Mouse (Mus musculus) yolk sac, embryonic 10.5 days (tissue): ENCODE measurements around the gene Adora2b.
"Not testable (repeated sequence)": the region's sequence is repeated elsewhere in the genome, so short reads cannot be mapped to it uniquely, and the experiment has no call there.

Experiments
- DNase-seq: peaks from one replicate; pipeline ENCODE4 v3.0.0-alpha.2; 2017; ENCODE audit warnings: low spot score

Adora2b gene

DNA sequence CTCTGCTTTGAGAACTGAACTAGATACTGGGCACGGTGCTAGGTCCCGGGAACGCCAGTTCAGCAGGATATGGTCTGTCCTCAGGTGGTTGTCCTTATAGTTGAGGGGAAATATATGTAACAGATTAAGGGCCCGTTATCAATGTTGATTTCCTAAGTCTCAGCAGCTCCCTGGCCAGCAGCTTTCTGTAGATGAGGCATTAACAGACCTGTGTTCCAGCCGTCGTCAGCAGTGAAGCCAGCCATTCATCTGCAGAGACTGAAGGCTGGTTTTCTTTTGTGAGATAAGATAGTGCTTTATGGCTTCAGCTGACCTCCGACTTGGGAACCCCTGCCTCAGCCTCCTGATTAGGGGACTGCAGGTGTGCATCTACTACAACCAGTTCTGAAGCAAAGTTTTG is 15.2 kb downstream of the Adora2b start:
- DNase-seq, result peak; percentile 68

DNA sequence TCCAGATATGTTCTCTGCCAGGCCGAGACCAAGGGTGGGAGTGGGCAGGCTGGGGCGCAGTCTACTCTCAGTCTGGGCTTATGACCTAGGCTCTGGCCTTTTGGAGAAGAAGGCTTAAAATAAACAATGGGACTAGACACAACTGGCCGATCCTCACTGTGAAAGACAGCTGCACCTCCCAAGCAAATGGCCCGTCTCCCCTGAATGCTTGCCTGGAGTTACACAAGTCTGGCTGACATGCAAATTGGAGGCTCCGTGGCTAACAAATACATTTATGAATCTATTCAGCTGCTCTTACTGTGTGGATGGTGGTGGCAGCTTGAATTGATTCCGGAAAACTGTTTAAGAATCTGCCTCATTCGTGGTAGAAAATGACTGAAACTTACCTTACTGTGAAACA is 16.9 kb downstream of the Adora2b start:
- DNase-seq, result no peak

DNA sequence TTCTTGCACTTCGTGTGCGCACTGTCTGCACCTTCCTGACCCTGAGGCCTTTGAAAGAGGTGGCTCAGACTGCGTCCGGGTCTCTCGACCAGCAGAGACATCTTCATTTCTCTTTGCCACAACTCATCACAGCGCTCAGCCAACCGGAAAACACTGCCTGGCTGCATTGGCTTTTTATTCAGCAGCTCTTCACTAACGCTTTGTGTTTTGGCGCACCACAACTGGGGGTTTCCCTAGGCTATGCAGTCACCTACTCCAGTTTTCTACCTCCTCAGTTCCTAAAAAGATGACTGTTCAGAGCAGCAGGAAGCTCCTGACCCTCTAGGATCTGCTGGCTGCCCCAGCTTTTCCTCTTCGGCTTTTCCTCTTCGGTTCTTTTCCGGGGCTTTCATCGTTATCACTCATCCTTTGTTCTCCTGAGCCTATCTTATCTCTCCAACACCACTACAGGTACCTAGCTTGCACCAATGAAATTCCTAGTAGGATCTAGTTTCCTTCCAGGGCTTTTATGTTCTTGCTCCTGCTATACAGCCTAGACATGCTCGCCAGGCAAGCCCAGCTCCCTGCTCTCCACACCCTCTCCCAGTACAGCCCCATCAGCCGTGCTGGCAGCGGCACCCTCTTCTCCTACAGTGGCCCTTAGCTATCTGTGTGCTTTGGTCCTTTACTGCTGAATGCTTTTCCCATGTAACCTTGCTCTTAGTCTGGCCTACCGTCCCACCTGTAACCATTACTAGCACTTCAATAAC is 17.9 kb downstream of the Adora2b start:
- DNase-seq, result no peak

GRCm38 (mm10) chr11:62268381-62268780 is 19.6 kb downstream of the Adora2b start:
- no peak for DNase-seq

- no peak for DNase-seq
Measured at GRCm38 (mm10) chr11:62269097-62269496, 20.3 kb downstream of the Adora2b start.

DNA sequence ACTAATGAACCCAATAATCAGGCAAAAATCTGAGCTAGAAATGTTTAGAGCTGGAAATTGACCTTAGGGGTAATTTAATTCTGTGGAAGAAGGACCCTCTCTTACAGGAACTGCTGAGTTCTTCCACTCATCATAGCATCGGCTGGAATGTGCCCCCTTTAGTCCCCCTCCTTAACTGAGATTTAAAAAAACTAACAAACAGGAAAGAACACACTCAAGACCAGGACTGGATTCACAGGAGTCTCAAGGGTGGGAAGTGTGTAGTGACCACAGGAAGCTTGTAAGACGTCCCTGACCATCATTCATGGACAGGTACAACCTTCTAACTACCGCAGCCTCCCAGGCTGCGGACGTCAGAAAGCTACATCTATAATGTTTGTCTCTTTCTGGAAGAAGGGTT is 22.1 kb downstream of the Adora2b start:
- no peak for DNase-seq

DNA sequence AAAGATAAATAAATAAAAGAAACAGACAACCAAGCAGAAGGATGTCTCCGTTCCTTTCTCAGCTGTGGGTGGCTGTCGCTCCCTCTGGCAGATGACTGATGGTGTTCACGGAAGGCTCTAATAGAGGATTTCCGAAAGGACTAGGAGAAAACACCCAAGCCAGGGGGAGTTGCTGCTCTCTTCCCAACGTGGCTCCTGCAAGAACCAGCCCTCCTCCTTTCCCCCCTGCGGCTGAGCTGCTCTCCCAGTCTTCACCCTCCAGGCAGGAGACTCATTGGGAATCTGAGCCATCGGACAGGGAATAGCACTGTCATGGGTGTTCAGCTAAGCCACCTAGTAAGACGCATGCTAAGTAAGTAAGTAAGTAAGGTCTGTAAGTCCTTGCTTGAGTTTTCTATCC is 28.3 kb downstream of the Adora2b start:
- DNase-seq, result no peak

- DNase-seq, result peak; percentile 72
Measured at GRCm38 (mm10) chr11:62278027-62278426, 29.2 kb downstream of the Adora2b start.

DNA sequence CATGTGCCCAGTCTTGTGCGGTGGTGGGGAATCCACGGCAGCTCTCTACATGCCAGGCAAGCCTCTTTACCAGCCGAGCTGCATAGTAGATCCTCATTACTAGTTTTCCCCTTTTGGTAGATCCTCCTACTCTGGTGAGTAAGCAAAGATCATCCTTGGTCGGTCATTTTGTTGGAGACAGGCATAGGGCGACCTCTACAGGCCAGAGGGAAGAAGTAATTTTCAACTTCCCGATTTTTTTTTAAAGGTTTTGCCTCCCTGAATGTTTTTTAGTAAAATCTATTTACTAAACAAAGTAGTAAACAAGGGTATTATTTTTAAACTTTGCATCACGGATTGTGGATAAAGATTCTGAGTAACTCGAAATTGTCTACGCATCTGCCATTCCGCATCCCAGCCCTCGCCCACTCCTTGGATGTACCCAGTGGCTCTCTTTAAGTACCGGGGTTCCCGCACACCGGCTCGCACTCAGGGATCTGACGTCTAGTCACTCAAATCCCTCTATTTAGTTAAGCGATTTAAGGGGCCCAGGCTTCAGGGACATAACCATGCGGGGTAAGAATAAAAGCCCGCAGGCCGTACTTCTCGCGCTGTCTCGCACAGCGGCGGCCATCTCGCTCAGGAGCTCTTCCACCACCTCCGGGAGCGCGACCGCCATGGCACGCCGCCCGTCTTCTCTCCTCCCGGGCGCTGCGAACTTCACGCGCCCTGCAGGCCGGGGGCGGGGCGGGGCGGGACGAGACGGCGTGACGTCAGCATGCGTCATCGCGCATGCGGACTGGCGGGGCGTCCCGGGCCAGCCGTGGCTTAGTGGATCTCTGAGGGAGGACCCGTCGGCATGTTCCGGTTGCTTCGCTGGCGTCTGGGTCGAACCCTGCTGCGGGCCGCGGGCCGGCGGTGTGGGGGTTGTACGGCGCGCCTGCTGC is 32.2 kb downstream of the Adora2b start, which contains the start of the genes Zswim7 and Ttc19:
Zswim7 (minus strand) TSS at position 701 of the 926 bp plus-strand sequence.
Ttc19 (plus strand) TSS at position 799 of the 926 bp plus-strand sequence.
- DNase-seq, result peak; percentile 96

DNA sequence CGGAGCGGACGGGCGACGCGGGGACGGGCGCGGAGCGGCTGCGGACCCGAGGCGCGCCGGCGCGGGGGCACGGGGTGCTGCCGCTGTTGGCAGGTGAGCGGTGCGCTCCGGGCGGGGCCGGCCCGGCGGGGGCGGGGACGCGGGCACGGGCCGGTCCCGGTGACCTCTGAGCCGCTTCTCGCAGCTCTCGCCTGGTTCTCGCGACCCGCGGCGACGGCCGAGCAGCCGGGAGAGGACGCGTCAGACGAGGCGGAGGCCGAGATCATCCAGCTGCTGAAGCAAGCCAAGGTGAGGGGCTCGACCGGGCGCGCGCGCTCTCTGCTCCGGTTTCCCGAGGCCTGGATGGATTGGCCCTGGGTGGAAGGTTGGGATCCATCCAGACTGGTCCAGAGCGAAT is 32.8 kb downstream of the Adora2b start:
- no peak for DNase-seq

DNA sequence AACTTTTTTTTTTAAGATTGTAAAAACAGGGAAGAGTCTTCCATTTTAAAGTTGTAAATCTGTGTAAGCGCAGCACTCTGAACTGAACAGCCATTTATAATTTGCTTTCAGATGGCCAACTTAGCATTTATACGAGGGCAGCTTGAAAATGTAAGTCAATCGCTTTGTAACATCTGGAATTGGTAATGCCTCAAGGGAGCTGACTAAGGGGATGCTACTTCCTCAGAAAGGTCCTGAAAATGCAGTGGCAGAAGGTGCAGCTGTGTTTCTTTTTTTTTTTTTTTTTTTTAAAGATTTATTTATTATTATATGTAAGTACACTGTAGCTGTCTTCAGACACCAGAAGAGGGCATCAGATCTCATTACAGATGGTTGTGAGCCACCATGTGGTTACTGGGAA is 35.2 kb downstream of the Adora2b start:
- not testable (repeated sequence) for DNase-seq

DNA sequence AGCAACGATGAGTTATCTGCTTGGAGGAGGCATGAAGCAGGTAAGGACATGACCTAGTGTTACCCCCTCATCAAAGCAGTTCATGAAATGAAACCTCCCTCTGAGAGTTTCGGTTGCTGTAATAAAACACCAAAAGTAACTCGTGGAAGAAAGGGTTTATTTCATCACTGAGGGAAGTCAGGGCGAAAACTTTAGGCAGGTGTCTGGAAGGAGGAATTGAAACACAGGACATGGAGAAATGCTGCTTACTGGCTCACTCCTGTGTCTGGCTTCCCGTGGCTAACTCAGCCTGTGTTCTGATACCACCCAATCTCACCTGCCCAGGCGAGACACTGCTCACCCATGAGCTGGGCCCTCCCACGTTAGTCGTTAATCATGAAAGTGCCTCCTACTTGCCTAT is 36.2 kb downstream of the Adora2b start:
- DNase-seq, result no peak

- no peak for DNase-seq
Measured at GRCm38 (mm10) chr11:62287700-62288099, 38.9 kb downstream of the Adora2b start.

DNA sequence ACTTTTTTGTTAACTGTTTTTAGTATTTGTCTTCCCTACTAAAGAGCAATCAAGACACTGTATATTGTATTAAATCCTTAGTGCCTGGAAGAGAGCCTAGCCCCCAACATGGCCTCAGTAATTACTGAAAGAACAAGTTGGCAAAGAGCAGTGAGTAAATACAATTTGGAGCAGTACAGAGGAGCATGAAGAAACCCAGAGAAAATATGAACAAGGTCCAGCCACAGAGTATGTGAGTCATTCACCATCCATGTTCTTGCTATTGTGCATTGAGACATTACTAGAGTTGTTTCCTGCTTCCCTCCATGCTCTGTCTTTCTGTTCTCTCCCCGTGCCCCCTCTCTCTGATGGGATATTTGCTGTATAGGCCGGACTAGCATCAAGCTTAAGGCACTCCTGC is 45.3 kb downstream of the Adora2b start:
- DNase-seq, result no peak

GRCm38 (mm10) chr11:62298883-62299282 is 50.1 kb downstream of the Adora2b start:
- no peak for DNase-seq

GRCm38 (mm10) chr11:62305866-62306265 is 57.1 kb downstream of the Adora2b start:
- DNase-seq, result no peak

DNA sequence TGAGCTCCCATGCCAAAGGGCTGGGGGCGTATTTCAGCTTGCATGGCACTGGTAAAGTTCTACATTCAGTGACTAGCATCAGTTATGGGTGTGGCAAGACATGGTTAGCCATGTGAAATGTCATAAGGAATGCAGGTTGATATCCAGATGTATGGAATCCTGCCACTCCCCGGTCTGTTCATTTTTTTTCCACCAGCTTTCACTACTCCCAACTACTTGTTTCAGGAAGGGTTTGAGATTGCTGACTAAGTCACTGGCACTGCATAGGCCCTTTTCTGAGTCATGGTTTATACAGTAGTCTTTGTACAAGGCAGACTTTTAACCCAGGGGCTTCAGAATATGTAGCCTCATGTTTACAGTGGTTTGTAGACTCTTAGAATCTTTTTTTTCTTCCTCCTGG is 60.5 kb downstream of the Adora2b start:
- no peak for DNase-seq

DNA sequence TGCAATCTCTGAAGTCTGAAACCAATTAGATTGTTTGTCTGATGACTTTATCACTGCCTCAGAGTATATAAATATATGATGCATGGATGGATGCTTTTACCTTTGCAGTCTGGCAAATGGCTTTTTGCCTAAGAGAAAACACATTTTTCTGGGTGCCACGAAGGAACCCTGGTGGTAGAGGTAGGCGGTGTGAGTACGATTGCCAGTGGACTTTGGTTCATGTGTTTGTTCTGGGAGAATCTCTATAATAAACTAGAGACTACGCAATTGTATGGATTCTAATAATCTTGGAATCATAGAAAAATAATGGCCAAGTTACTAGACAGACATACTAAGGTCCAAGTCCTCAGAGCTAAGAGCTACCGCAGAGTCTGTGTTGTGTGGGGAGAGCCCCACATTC is 66.2 kb downstream of the Adora2b start:
- no peak for DNase-seq
